Mouse (Mus musculus) small intestine, adult 2 months (tissue): Measurements from ENCODE around the gene Ahnak2.

Experiments
- CTCF ChIP-seq: fragments of 200-500 bp; IDR thresholded peaks from 2 replicates; pipeline ENCODE4 v1.5.1; 2012; ENCODE audit warnings: low read depth, mild to moderate bottlenecking, control low read depth, inconsistent platforms, low read length, moderate library complexity, mixed read lengths; ENCODE audit not compliant: insufficient replicate concordance, insufficient read length; ENCODE audit errors: extremely low read depth
- POLR2A ChIP-seq: fragments of 200-500 bp; IDR thresholded peaks from 2 replicates; pipeline ENCODE4 v1.6.1; 2012; ENCODE audit warnings: low read depth, mild to moderate bottlenecking, control low read depth, inconsistent platforms, low read length, moderate library complexity

DNA sequence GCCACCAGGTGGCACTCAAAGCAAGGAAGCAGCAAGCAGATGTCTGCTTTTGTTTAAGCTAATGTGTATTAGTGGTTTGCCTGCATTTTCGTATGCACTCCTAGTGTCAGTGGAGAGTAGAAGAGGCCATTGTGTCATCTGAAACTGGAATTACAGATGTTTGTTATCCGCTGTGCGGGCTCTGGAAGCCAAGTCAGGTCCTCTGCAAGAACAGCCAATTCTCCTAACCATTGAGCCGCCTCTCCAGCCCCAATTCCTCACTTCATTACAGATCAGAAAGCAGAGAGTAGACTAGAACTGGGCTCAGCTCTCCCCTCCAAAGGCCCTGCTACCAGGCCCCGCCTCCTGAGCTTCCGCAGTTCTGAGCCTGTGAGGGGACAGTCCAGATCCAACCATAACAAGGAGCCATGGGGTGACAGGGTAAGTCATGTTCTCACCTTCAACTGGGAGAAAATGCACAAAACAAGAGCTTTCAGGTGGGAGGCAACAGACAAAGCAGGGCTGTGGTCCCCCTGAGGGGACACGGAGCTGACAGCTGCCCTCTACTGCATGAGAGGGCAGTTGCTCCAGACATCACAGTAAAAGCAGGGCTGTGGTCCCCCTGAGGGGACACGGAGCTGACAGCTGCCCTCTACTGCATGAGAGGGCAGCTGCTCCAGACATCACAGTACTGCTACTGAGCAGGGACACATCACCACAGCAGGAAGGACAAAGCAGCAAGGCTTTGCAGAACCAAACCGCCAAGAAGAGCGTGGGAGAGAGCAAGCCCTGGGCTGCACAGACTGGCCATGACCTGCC is 55.5 kb downstream of the Ahnak2 start:
- TF ChIP-seq POLR2A (no peak), CTCF (no peak; the same call in 1 of the 2 replicates)
